Mouse (Mus musculus) midbrain, embryonic 11.5 days (tissue): Measurements from ENCODE around the gene Vrtn. TPM values are rescaled to one million over a fixed set of nuclear protein-coding genes. Genes with fewer than 3 reads are reported as not detected.

ENCODE experiments used
- ATAC-seq: fragments of 200-750 bp; cut with Nextera tagmentation; 2 replicates; pipeline ENCODE4 v1.8.0; 2017; ENCODE audit warnings: moderate TSS enrichment, moderate library complexity; ENCODE audit not compliant: low FRiP score
- DNase-seq: peaks from one replicate; pipeline ENCODE4 v3.0.0; 2015; ENCODE audit warnings: low spot score; ENCODE audit errors: missing footprints
- H3K27ac ChIP-seq: fragments of 300-500 bp; sonication (generic); 2 replicates; pipeline ENCODE4 v1.5.1; 2014; ENCODE audit warnings: low read depth, low read length
- H3K27me3 ChIP-seq: fragments of 300-500 bp; sonication (generic); 2 replicates; pipeline ENCODE4 v1.6.1; 2014; ENCODE audit warnings: mild to moderate bottlenecking, low read length, moderate library complexity, mixed read lengths; ENCODE audit not compliant: control insufficient read depth, insufficient read depth
- H3K36me3 ChIP-seq: fragments of 300-500 bp; sonication (generic); 2 replicates; pipeline ENCODE4 v1.6.1; 2014; ENCODE audit warnings: mild to moderate bottlenecking, low read length, moderate library complexity, mixed read lengths; ENCODE audit not compliant: control insufficient read depth, insufficient read depth
- H3K4me1 ChIP-seq: fragments of 300-500 bp; sonication (generic); 2 replicates; pipeline ENCODE4 v1.6.1; 2014; ENCODE audit warnings: low read length; ENCODE audit not compliant: control insufficient read depth, insufficient read depth
- H3K4me2 ChIP-seq: fragments of 300-500 bp; sonication (generic); 2 replicates; pipeline ENCODE4 v1.6.1; 2014; ENCODE audit warnings: mild to moderate bottlenecking, moderate library complexity
- H3K4me3 ChIP-seq: fragments of 300-500 bp; sonication (generic); 2 replicates; pipeline ENCODE4 v1.5.1; 2014; ENCODE audit warnings: low read depth, low read length
- H3K9ac ChIP-seq: fragments of 300-500 bp; sonication (generic); 2 replicates; pipeline ENCODE4 v1.6.1; 2014; ENCODE audit warnings: low read length
- H3K9me3 ChIP-seq: fragments of 300-500 bp; sonication (generic); 2 replicates; pipeline ENCODE4 v1.6.1; 2016; ENCODE audit warnings: low read length; ENCODE audit not compliant: control insufficient read depth
- WGBS: fragments of 180-500 bp; shearing (Covaris S2); extraction: QIAGEN DNeasy Blood & Tissue Kit; methylation state at CpG from one replicate; pipeline ENCODE4 v1.1.7; 2014; 5-methylcytosine and 5-hydroxymethylcytosine counted together
- polyA plus RNA-seq: library from polyadenylated mRNA; unstranded; fragments of >200 nt; fragmentation: Nextera tagmentation; extraction: Ambion mirVana; gene quantifications from 2 replicates; pipeline ENCODE4 v1.2.1, GENCODE M21; 2014

Gene Vrtn
- polyA plus RNA-seq, 1 experiment from 2014 or later = 0.05 TPM

GRCm38 (mm10) chr12:84671646-84672045 lies 30.8 kb downstream of the Vrtn start:
- WGBS = 28% methylated on average over 10 of the region's 10 CpGs
- Histone ChIP-seq H3K36me3 (no peaks in the 10 kb centered on the region), H3K4me1 (no peaks in the 10 kb centered on the region), H3K9ac (no peak overlapping the region), H3K4me2 (no peak overlapping the region), H3K9me3 (no peaks in the 10 kb centered on the region; the same call in 1 of the 2 replicates), H3K27me3 (no peaks in the 10 kb centered on the region), H3K27ac (no peak overlapping the region), H3K4me3 (no peak overlapping the region)
- no peak for ATAC-seq
- DNase-seq = peak; percentile 73

GRCm38 (mm10) chr12:84674666-84675526 lies 34.1 kb downstream of the Vrtn start:
- Histone ChIP-seq H3K4me1 (no peaks in the 10 kb centered on the region), H3K9me3 (no peaks in the 10 kb centered on the region; the same call in 1 of the 2 replicates), H3K27ac (no peak overlapping the region), H3K4me3 (no peak overlapping the region), H3K36me3 (no peaks in the 10 kb centered on the region), H3K9ac (no peak overlapping the region), H3K4me2 (no peak overlapping the region), H3K27me3 (no peaks in the 10 kb centered on the region)
- WGBS = 52% methylated on average over 14 of the region's 14 CpGs
- ATAC-seq (no peak), DNase-seq (no peak)

GRCm38 (mm10) chr12:84676011-84676410 lies 35.2 kb downstream of the Vrtn start:
- no peaks in the 10 kb centered on the region for H3K4me1 ChIP-seq
- H3K9ac ChIP-seq = no peak overlapping the region
- no peak overlapping the region for H3K27ac ChIP-seq
- 80% methylated on average over 3 of the region's 3 CpGs for WGBS
- no peak overlapping the region for H3K4me2 ChIP-seq
- DNase-seq (no peak), ATAC-seq (no peak)
- H3K9me3 ChIP-seq = no peaks in the 10 kb centered on the region
- H3K4me3 ChIP-seq = no peak overlapping the region
- no peaks in the 10 kb centered on the region for H3K27me3 ChIP-seq
- H3K36me3 ChIP-seq = no peaks in the 10 kb centered on the region

- Histone ChIP-seq H3K4me1 (peaks cover 6% of the 10 kb centered on the region; the same call in 1 of the 2 replicates), H3K27me3 (no peaks in the 10 kb centered on the region), H3K27ac (no peak overlapping the region), H3K9ac (no peak overlapping the region), H3K4me3 (no peak overlapping the region), H3K9me3 (no peaks in the 10 kb centered on the region), H3K36me3 (no peaks in the 10 kb centered on the region), H3K4me2 (no peak overlapping the region)
- WGBS = 74% methylated on average over 7 of the region's 7 CpGs
- no peak for ATAC-seq
- DNase-seq = no peak
Measured at GRCm38 (mm10) chr12:84684569-84684968, 43.8 kb downstream of the Vrtn start.

- H3K9ac ChIP-seq = no peak overlapping the region
- H3K9me3 ChIP-seq = no peaks in the 10 kb centered on the region
- no peak overlapping the region for H3K4me2 ChIP-seq
- H3K4me1 ChIP-seq = peaks cover 6% of the 10 kb centered on the region; the same call in 1 of the 2 replicates
- H3K4me3 ChIP-seq = no peak overlapping the region
- no peak overlapping the region for H3K27ac ChIP-seq
- WGBS = 9% methylated on average over 4 of the region's 4 CpGs
- no peak for DNase-seq
- H3K36me3 ChIP-seq = no peaks in the 10 kb centered on the region
- ATAC-seq = no peak
- H3K27me3 ChIP-seq = no peaks in the 10 kb centered on the region
Measured at GRCm38 (mm10) chr12:84686176-84686575, 45.4 kb downstream of the Vrtn start.

GRCm38 (mm10) chr12:84687531-84687930 lies 46.7 kb downstream of the Vrtn start:
- H3K4me2 ChIP-seq = no peak overlapping the region
- no peak overlapping the region for H3K4me3 ChIP-seq
- peaks cover 6% of the 10 kb centered on the region; the same call in 1 of the 2 replicates for H3K4me1 ChIP-seq
- no peak overlapping the region for H3K27ac ChIP-seq
- no peaks in the 10 kb centered on the region for H3K27me3 ChIP-seq
- H3K9me3 ChIP-seq = no peaks in the 10 kb centered on the region
- no peak overlapping the region for H3K9ac ChIP-seq
- DNase-seq = no peak
- H3K36me3 ChIP-seq = no peaks in the 10 kb centered on the region
- 81% methylated on average over 4 of the region's 4 CpGs for WGBS
- ATAC-seq = no peak

GRCm38 (mm10) chr12:84689051-84689450 lies 48.2 kb downstream of the Vrtn start:
- Histone ChIP-seq H3K27me3 (no peaks in the 10 kb centered on the region), H3K36me3 (no peaks in the 10 kb centered on the region), H3K4me3 (no peak overlapping the region), H3K4me1 (peaks cover 6% of the 10 kb centered on the region; the same call in 1 of the 2 replicates), H3K4me2 (no peak overlapping the region), H3K9ac (no peak overlapping the region), H3K27ac (no peak overlapping the region), H3K9me3 (no peaks in the 10 kb centered on the region)
- DNase-seq (no peak), ATAC-seq (no peak)
- 91% methylated on average over 11 of the region's 11 CpGs for WGBS

GRCm38 (mm10) chr12:84691347-84691746 lies 50.5 kb downstream of the Vrtn start:
- H3K27me3 ChIP-seq = no peaks in the 10 kb centered on the region
- no peak overlapping the region for H3K27ac ChIP-seq
- no peak overlapping the region for H3K4me2 ChIP-seq
- no peak for DNase-seq
- H3K9ac ChIP-seq = no peak overlapping the region
- peaks cover 2% of the 10 kb centered on the region; the same call in 1 of the 2 replicates for H3K4me1 ChIP-seq
- no peaks in the 10 kb centered on the region for H3K36me3 ChIP-seq
- H3K4me3 ChIP-seq = no peak overlapping the region
- no peak for ATAC-seq
- no peaks in the 10 kb centered on the region for H3K9me3 ChIP-seq

GRCm38 (mm10) chr12:84692141-84692540 lies 51.3 kb downstream of the Vrtn start:
- WGBS = 85% methylated on average over 6 of the region's 6 CpGs
- H3K4me3 ChIP-seq = no peak overlapping the region
- no peak for ATAC-seq
- no peaks in the 10 kb centered on the region for H3K36me3 ChIP-seq
- no peak for DNase-seq
- no peak overlapping the region for H3K9ac ChIP-seq
- H3K27me3 ChIP-seq = no peaks in the 10 kb centered on the region
- no peaks in the 10 kb centered on the region for H3K9me3 ChIP-seq
- H3K4me1 ChIP-seq = no peaks in the 10 kb centered on the region
- no peak overlapping the region for H3K4me2 ChIP-seq
- no peak overlapping the region for H3K27ac ChIP-seq
